Mouse (Mus musculus): ENCODE results near the gene Rai1.

Gene Rai1

GRCm38 (mm10) chr11:60206207-60206606 lies 101.4 kb downstream of the Rai1 start:
- in situ Hi-C loops (cut with MboI; ENCODE audit: unreplicated experiment in 2 of 2): loop anchor here in 1 of 2 experiments (10.0 kb wide), 1 partner anchor 331 kb away; no protein-coding TSS in a partner anchor

- in situ Hi-C loops (cut with MboI; ENCODE audit: unreplicated experiment in 2 of 2): loop anchor here in 1 of 2 experiments (10.0 kb wide), 1 partner anchor 333 kb away; no protein-coding TSS in a partner anchor
Measured at GRCm38 (mm10) chr11:60208201-60208600, 103.4 kb downstream of the Rai1 start.

- in situ Hi-C loops (cut with MboI; ENCODE audit: unreplicated experiment in 2 of 2): loop anchor here in 1 of 2 experiments (10.0 kb wide), 1 partner anchor 334 kb away; no protein-coding TSS in a partner anchor
Measured at GRCm38 (mm10) chr11:60208712-60209111, 103.9 kb downstream of the Rai1 start.

DNA sequence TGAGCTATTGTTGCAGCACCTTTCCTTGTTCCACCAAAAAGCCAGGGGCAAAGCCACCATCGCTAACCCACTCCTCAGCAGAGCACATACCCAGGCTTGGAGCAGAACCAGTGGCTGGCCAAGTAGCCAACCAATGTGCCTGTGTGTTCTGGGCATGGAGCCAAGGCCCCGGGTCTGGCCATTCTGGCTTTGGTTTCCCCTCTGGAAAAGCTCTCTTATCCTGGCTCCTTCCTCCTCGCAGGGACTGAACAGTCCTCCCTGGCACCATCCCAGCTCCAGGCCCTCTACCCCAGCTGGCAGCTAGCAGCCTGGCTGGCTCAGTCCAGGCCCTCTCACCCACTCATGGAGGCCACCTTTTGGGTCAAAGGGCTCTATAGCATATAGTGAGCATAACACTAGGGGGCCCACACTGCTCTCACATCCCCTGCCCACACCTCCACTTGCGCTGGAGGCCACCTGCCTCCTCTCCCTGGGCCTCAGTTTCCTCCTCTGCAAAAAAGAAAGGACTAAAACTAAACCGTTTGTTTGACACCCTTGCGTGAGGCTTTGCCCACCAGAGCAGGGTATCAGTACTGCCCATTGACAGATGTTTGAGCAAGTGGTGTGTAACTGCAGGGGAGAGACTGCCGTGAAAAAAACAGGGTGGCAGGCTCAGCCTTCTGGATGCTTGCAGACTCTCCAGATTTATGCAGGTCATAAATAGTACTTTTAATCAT lies 104.6 kb downstream of the Rai1 start:
- in situ Hi-C loops (cut with MboI; ENCODE audit: unreplicated experiment in 2 of 2): loop anchor here in 1 of 2 experiments (10.0 kb wide), 1 partner anchor 335 kb away; no protein-coding TSS in a partner anchor

GRCm38 (mm10) chr11:60209933-60210249 lies 105.1 kb downstream of the Rai1 start:
- in situ Hi-C loops (cut with MboI; ENCODE audit: unreplicated experiment in 2 of 2): loop anchor here in 1 of 2 experiments (10.0 kb wide), 1 partner anchor 335 kb away; no protein-coding TSS in a partner anchor

- in situ Hi-C loops (cut with MboI; ENCODE audit: unreplicated experiment in 2 of 2): no loop called here
Measured at GRCm38 (mm10) chr11:60210305-60210724, 105.5 kb downstream of the Rai1 start.

GRCm38 (mm10) chr11:60211152-60211551 lies 106.3 kb downstream of the Rai1 start:
- in situ Hi-C loops (cut with MboI; ENCODE audit: unreplicated experiment in 2 of 2): no loop called here

DNA sequence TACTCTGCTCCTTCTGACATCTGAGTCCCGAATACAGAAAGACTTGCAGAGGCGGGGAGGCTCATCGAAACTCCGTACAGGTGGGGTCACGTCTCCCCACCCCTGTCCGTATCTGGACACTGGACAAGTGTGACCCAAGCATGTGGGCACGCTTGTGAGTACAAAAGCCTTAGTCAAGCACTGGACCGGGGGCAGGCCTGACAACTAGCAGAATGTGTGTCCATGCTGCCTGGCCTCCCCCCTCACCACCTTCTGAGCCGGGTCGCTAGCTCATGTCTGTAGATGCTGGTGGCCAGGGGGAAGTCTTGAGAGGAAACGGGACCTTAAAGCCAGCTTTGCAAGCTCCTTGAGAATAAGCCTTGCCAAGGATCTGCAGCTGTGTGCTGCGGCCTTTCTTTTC lies 106.9 kb downstream of the Rai1 start:
- in situ Hi-C loops (cut with MboI; ENCODE audit: unreplicated experiment in 2 of 2): no loop called here

DNA sequence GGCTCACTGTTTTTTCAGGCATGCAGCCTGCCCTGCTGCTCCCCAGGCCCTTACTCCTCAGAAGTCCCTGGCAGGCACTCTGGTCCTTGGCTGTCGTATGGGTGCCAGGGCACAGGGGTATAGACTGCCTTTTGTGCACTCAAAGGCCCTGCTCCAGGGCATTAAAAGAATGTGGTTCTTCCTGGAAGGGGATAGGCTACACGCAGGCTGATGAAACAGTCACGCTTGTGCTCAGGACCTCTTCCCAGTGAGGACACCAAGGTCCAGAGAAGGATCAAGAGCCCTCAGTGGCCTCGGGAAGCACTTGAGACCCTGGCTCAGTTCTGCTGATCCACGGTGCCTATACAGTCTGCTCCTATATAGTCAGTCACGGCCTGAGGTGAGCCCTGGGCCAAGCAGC lies 108.5 kb downstream of the Rai1 start:
- in situ Hi-C loops (cut with MboI; ENCODE audit: unreplicated experiment in 2 of 2): no loop called here

DNA sequence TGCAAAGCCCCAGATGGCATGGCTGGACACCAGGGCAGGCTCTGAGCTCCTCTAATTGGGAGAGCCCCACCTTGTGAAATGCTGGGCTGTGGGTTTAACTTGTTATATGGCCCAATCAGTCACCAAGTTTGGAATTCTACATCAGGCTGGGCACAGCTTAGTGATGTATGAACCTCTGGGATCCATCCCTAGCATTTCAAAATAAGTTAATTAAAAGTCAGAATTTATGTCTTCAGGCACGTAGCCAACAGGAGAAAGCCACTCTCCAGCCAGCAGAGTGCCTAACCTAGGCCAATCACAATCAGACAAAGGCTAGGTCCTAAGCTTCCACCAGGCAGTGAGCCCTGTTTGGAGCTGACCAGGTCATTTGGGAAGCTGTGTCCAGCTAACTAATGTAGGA lies 111.9 kb downstream of the Rai1 start:
- in situ Hi-C loops (cut with MboI; ENCODE audit: unreplicated experiment in 2 of 2): no loop called here

GRCm38 (mm10) chr11:60217467-60217866 lies 112.7 kb downstream of the Rai1 start:
- in situ Hi-C loops (cut with MboI; ENCODE audit: unreplicated experiment in 2 of 2): no loop called here

GRCm38 (mm10) chr11:60219609-60220008 lies 114.8 kb downstream of the Rai1 start:
- in situ Hi-C loops (cut with MboI; ENCODE audit: unreplicated experiment in 2 of 2): no loop called here

- in situ Hi-C loops (cut with MboI; ENCODE audit: unreplicated experiment in 2 of 2): no loop called here
Measured at GRCm38 (mm10) chr11:60220291-60220804, 115.5 kb downstream of the Rai1 start.

DNA sequence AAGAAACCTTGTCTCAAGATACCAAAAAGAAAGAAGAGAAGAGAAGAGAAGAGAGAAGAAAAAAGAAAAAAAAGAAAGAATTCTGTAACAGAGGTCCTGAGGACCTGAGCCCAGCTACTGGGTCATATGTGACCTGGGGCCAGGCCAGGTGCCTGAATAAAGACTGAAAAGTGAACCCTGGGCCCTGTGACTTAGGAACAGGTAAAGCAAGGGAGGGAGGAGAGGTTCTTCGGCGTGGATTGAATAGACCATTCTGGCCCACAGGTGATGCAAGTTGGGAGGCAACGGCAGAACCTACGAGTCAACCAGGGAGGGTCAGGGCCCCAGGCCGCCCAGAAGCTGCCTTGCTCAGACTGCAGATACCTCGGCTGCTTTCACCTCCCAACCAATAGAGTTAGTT lies 116.6 kb downstream of the Rai1 start:
- in situ Hi-C loops (cut with MboI; ENCODE audit: unreplicated experiment in 2 of 2): no loop called here

GRCm38 (mm10) chr11:60222085-60222468 lies 117.3 kb downstream of the Rai1 start:
- in situ Hi-C loops (cut with MboI; ENCODE audit: unreplicated experiment in 2 of 2): no loop called here

GRCm38 (mm10) chr11:60222469-60223236 lies 117.8 kb downstream of the Rai1 start, which contains the start of gene Srebf1:
Gene Srebf1 (minus strand): TSS chr11:60222581.
- in situ Hi-C loops (cut with MboI; ENCODE audit: unreplicated experiment in 2 of 2): no loop called here

GRCm38 (mm10) chr11:60224676-60225075 lies 119.9 kb downstream of the Rai1 start:
- in situ Hi-C loops (cut with MboI; ENCODE audit: unreplicated experiment in 2 of 2): no loop called here

DNA sequence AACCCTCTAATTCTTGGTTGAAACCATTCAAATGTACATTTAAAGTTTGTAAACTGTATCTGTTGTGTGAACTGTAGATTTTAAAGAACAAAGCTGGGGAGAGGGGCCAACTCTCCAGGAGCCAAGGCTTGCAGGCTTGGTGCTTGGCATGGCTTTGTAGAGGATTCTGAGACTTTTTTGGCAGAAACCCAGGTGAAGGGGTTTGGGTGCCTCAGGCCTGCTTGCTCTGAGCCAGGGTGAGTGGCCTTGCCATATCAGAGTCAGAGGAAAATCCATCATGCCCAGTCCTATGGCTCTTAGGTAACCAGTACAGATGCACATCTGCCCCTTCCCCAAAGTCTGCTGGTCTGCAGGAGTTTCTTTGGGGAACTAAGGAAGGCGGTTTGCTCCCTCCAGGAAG lies 121.1 kb downstream of the Rai1 start:
- in situ Hi-C loops (cut with MboI; ENCODE audit: unreplicated experiment in 2 of 2): no loop called here

DNA sequence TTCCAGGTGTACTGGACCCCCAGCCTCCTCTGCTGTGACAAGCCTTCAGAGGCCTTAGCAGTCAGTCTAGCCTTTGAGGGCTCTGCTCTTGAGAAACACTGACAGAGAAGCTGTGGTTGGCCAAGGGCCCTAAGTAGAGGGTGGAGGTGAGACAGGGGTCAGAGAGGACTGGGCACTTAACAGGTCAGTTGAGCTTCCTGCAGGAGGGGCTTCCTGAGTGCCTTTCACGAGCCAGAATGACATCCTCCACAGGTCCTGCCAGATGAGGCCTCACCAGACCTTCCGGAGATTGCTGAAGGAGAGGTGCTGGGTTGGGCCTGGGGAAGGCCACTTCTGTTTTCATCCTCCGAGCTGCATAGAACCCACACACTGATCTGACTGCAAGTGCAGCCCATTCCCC lies 123.7 kb downstream of the Rai1 start:
- in situ Hi-C loops (cut with MboI; ENCODE audit: unreplicated experiment in 2 of 2): no loop called here

DNA sequence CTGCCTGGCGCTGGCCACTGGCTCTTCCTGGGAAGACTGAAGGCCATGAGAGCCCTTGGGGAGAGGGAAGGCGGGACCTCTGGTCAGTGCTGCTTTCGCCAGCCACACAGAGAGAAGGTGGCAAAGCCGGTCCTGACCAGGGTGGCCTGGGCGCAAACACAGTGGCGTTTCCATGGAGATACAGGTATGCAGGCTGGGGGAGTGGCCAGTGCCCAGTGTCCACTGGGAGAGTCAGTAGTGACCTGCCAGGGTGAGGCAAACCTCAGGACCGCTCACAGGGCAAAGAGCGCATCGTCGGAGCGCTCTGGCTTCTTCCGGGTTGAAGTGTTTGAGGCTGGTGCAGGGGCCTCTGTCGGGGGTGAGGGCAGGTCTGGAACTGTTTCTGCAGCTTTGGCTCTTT lies 125.0 kb downstream of the Rai1 start:
- in situ Hi-C loops (cut with MboI; ENCODE audit: unreplicated experiment in 2 of 2): no loop called here

GRCm38 (mm10) chr11:60230512-60230911 lies 125.7 kb downstream of the Rai1 start:
- in situ Hi-C loops (cut with MboI; ENCODE audit: unreplicated experiment in 2 of 2): no loop called here
